Mouse (Mus musculus) mature B cell (primary cell): Measurements from ENCODE around the gene Hdhd5.

ENCODE experiments used
- in situ Hi-C: fragments of 300-500 bp; cut with MboI; formaldehyde crosslinking; loops from 2 replicates; pipeline ENCODE4 v1.14.3; 2019

Hdhd5 gene

DNA sequence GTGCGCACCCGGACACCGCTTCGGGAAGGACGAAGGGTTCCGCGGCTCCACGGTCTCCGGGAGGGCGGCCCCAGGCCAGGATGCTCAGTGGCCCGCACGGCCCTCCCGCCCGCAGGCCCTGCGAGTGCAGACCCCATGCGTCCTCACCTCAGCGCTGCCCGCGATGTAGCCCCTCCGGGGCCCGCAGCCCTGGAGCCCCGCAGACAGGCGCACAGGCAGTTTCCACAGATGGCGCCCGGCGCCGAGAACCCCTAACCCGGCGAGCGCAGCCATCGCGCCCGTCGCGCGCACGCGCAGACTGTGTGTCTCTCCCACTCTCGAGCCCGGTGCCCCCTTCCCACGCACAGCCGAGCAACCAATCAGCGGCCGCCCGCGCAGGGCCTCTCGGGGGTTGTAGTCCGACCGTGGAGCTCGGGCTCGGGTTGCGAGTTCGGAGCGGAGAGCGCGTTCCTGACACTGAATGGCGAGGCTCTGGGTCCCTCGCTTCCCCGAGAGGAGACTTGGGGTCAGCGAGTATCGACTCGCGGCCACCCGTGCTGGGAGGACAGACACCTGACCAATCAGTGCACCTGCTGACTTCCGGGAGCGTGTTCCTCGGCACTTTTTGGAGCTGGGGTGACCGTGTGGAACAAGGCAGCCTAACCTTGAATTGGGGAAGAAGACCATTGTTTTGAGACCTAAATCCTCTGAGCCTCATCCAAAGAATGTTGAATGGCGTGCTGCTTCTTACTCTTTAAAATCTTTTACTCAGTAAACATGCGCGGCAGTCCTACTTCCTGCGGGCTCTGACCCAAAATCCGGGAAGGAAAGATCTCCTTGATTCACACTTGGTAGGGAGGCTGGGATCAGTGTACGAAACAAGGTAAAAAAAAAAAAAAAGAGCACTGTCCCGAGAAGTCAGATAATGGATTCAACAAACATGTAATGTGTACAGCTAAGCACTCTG, at the start of gene Hdhd5:
Hdhd5 (minus strand) TSS at position 300 of the 946 bp plus-strand sequence.
- in situ Hi-C loops = no loop called here

DNA sequence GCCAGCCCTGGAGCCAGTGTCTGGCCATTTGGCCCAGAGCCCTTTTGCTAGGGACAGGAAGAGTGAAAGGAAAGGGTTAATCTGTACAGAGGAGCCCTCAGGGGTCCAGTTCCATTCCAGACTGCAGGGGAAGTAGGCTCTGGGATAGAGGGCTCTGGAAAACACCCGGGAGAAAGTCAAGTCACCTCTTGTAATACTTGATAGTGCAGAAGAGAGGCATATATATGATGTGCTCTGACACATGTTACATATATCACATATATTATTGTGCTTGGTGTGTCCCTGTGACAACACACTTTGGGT, 49.5 kb upstream of the Hdhd5 start:
- in situ Hi-C loops = no loop called here

DNA sequence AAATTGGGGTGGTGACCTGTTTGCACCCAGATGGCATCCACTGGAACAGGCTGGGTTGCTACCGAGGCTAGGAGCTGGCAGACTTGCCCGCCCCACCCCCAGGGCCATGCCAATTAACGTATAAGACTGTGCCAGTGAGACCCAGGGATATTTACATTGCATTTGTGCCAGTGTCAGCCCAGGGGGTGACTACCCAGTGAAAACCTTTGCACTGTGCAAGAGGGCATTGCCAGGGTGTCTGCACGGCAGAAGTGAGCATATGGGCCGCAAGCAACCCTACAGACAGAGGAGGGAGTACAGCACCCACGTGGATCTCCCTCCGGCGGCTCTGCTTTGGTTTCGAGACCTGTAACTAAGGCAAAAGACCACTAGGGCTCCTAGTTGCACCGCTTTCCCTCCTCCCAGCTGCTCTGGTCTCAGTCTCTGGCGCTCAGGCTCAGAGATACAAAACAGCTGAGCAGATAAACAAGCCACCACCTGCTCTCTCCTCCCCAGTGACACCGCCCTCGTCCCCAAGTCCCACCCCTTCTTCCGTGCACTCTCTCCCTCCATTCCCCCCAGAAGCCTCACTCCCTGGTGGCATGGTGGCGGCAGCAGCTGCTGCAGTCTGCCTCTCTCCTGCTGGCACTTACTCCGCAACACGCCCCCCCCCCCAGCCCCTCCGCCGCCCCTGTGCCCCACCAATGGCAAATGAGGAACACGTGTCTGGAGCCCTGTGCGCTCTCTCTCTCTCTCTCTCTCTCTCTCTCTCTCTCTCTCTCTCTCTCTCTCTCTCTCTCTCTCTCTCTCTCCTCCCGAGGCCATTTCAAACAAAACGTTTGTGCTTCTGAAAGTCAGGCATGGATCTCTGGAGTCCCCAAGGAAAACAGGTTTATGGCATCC, 49.0 kb upstream of the Hdhd5 start:
- in situ Hi-C loops = no loop called here

DNA sequence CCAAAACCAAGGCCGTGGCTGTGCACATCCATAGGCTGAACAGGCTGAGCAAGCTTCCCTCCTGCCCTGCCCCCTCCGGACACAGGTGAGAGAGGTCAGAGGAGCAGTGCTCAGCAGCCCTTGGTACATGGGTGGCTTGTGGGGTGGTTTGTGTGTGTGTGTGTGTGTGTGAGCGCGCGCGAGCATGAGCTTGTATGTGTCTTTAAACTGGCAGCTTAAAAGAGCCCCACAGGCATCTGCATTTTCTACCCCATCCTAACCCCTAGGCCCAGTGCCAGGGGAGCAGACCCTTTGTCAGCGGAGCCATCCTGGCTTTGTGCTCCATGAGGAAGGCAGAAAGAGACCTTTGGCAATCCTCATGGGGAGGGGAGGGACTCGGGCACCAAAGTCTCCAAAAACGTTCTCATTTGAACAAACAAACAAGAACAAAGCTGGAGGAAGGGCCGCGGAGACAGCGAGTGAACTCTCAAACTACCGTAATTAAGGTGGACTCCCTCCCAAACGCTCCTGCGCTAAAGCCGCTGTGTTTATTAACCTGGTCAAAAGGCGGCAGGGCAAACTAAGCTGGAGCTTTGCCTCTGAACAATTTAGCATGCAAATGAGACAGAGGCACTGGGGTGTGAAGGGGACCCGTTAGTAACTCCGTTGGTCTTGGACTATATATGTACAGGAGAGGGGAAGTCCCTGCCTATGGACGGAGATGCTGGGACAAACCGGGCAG, 48.2 kb upstream of the Hdhd5 start:
- in situ Hi-C loops = no loop called here

DNA sequence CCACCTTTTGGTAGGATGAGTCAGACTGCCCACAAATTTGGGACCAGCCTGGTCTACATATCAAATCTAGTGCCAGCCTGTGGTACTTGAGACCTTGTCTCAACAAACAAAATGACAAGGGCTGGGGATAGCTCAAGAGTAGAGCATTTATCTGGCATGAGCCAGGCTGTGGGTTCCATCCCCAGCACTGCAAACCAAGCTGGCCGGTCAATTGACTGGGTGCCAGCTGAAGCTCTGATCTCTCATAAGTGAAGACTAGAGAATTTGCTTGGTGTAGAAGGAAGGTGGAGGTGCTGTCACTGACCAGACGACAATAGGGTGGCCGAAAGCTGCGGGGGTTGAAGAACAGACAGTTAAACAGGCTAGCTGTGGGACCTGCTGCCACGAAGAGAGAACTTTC, 47.4 kb upstream of the Hdhd5 start:
- in situ Hi-C loops = no loop called here

DNA sequence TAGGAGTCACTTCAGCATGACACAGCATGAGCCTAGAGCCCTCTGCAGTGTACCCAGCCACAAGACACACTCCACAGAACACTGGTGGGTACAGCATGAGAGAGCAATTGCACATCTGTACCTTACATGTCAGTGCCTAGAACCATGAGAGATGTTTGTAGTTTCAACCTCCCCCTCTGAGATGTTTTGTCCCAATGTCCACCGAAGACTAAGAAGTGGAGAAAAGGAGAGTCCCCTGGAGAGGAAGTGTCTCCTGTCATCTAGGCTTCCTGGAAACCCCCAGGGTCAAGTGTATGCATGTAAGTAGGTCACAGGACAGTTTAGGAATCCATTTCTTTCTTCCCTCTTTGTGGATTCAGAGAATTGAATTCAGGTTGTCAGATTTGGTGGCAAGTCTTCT, 41.3 kb upstream of the Hdhd5 start:
- in situ Hi-C loops = no loop called here

DNA sequence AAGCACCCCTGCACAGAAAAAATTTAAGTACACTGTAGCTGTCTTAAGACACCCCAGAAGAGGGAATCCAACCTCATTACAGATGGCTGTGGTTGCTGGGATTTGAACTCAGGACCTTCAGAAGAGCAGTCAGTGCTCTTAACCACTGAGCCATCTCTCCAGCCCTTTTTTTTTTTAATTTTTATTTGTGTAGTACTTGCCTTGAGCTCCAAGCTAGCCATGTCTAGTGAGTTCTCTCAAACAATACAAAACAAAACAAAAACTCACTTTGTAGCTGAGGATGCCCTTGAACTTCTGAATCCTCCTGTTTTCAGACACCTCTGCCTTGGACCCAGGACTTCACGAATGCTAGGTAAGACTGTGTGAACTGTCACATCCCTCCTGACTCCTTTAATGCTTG, 37.1 kb upstream of the Hdhd5 start:
- in situ Hi-C loops = no loop called here

DNA sequence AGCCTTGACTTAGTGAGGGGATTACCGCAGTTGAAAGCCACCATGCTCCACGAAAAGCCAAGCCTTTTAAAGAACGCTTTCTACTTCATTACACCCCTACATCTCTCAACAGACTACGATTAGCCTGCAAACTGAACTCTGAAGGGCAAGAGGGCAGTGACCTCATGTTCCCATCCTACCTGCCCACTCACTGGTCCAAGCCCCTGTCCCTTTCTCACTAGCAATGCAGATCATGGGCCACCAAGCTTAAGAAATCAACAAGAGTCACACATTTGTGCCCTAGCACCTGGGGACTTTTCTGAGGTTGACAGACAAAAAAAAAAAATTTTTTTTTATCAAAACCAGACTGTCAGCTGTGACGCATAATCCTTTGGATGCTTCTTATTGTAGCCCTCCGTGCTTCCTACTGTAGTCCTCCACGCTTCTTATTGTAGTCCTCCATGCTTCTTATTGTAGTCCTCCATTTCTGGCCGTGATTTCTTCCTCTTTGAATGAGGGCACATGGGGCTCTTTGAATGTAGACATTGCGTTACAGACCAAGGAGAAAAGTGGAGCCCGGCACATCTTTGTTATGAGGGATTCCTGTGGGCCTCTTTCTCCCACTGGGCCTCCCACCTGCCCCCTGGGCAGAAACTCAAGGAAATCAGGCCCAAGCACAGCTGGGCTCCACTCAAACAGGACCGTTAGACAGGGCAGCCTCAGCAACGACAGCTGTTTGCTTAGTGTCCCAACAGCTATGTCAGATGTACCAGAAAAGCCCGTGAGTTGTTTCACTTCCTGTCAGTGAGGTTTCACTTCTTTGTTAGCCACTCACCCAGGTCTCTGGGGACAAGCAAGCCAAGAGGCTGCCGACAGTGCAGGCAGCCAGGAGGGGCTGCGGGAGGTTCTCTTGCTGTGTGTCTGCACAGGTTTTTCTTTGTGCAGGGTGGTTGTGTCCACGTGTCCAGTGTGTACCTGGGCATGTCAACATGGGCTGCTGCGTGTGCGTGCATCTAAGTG, 36.1 kb upstream of the Hdhd5 start:
- in situ Hi-C loops = no loop called here

DNA sequence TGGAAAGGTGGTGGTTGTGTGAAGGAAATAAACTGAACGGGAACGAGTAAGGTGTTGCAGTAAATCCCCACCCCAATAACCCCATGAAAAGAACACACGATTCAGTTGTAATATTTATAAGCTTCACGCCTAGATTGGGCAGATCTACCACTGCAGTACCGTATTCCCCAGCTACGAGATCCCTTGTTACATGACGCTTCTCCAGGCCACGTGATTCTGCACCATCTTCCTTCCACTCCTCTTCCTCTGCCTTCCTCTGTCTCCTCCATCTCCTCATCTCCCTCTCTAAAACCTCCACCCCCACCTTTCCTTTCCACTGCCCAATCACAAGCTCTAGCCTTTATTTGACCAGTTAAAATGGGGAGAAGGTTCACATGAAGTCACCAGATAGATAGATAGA, 25.5 kb upstream of the Hdhd5 start:
- in situ Hi-C loops = loop anchor here (10.0 kb wide), 1 partner anchor 118 kb away; no protein-coding TSS in a partner anchor

DNA sequence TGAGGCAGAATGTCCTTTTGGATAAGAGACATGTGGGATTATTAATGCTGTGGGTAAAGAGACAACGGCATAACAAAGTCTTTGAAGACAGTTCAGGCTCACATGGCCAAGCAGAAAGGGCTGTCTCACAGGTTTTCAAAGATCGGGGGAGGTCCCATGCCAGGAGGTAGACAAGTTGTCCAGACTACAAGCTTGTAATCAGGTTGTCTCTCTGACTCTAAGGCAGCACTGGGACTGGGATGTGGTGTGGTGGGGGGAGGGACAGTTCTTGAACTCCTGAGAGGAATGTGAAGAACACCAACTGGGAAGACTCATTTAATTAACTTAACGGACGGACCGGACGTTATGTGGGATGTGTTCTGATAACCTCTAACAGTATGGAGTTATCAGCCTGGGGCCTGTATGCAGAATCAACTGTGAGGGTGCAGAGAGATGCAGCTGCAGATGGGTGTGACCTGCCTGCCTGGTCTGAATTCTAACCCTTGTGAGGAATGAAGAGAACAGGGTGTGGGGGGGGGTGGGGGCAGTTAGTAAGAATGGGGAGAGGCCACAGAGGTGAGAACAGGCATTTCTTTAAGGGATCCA, 25.0 kb upstream of the Hdhd5 start:
- in situ Hi-C loops = loop anchor here (10.0 kb wide), 1 partner anchor 119 kb away; no protein-coding TSS in a partner anchor

DNA sequence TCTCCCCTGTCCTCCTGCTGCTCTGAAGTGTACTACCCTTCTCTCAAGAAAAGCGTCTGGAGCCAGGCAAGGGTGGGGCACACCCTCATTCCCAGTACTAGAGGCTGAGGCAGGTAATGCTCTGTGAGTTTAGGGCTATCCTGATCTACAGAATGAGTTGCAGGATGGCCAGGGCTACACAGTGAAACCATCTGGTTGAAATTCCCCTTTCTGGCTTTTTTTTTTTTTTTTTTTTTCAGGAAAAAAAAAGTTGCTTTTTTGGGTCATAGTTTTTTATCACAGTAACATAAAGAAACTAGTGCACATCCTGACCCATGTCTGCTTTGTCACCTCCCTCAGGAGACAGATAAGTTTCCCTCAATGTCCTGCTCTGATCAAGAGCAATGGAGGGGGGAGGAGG, 24.0 kb upstream of the Hdhd5 start:
- in situ Hi-C loops = loop anchor here (10.0 kb wide), 1 partner anchor 120 kb away; no protein-coding TSS in a partner anchor

DNA sequence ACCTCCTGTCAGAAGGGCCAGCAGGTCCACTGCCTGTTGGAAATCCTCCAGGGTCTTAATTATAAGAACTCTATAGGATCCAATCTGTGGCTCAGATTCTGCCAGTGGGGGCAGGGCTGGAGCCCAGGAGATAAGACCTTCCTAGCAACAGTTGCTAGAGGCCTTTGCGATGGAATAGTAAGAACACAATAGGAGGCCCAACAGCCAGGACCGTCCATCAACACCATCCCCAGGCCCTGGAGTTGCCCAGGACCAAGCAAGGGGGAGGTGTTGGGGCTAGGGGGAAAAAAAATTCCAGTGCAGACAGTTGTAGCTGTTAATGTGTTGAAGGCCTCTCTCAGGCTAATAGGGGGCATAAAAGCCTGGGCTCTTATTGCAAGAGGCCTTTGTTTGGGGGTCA, 19.1 kb upstream of the Hdhd5 start:
- in situ Hi-C loops = loop anchor here (10.0 kb wide), 1 partner anchor 125 kb away; no protein-coding TSS in a partner anchor

DNA sequence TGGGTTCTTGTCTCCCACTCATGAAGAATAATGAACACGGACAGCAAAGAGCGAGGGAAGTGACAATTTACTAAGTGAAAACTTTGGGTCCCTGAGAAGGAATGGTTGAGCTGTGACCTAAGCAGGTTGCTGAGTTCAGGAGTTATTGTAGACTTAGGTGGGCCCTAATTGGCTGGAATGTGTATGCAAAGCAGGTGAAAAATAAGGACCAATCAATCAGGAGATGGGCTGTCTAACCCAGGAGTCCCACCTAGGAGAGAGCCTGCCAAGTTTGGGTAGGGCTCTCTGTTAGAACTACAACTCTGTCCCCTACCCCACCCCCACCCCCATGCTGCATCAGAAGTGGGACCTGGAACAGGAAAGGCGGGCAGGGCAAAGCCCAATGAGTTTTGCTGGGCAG, 17.5 kb upstream of the Hdhd5 start:
- in situ Hi-C loops = no loop called here

DNA sequence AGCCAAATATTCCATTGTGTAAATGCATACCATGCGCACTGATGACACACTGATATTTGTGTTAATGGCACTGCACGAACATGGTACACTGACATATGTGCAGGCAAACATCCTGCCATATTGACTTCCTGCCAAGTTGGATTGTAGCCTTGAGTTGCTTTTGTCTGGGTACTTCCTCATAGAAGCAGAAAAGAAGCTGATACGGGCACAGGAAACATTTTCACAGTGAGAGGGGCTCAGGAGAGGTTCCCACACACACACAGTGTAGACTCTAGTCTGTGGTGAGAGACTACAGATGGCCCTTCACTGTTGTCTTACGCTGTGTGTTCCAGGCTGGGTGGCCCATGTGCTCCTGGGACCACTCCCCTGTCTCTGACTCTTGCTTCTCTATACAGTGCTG, 15.9 kb upstream of the Hdhd5 start:
- in situ Hi-C loops = no loop called here

DNA sequence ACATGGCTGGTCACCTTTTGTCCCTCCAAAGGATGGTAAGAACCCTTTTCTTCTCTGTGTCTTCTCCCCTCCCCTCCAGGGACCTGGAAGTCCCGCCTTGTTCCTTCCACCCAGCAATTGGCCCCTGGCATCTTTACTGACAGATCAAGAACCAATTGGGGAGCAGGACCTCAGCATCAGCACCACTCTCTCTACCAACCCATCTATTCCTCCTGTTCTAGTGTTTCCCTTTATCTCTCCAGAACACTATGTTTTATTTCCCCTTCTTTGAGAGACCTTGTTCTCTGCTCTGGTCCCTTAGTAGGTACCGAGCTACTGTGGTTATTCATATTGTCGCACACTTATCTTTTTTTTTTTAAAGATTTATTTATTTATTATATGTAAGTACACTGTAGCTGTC, 15.2 kb upstream of the Hdhd5 start:
- in situ Hi-C loops = no loop called here

DNA sequence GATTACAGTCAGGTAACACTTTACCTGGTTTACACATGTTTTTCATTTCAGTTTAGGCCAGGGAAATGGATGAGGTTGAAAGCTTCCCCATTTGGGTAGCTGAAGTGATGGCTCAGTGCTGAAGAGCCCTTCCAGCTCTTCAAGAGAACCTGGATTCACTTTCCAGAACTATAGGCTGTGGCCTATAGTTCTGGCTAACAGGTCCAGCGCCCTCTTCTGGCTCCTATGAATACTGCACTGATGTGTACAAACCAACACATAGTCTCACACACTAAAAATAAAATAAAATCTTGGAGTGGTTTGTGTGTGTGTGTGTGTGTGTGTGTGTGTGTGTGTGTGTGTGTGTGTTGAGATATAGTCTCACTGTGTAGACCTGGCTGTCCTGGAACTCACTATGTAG, 10.9 kb upstream of the Hdhd5 start:
- in situ Hi-C loops = no loop called here

DNA sequence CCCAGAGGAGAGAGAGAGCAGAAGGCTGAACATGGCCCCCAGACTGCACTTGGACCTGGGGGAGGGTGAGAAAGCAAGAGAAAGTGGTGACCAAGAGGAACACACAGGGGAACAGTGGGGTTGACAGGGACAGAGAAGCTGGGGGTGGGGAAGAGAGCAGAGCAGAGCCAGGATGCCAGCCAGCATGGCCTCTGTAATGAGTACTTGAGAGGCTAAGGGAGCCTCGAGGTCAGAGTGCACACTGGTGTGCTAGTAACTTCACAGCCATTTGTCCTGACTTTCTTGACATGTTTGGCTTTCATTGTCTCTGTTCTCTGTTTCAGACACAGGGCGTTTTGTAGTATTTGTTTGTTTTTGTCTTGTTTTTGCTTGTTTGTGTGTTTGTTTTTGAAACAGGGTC, 10.3 kb upstream of the Hdhd5 start:
- in situ Hi-C loops = no loop called here

DNA sequence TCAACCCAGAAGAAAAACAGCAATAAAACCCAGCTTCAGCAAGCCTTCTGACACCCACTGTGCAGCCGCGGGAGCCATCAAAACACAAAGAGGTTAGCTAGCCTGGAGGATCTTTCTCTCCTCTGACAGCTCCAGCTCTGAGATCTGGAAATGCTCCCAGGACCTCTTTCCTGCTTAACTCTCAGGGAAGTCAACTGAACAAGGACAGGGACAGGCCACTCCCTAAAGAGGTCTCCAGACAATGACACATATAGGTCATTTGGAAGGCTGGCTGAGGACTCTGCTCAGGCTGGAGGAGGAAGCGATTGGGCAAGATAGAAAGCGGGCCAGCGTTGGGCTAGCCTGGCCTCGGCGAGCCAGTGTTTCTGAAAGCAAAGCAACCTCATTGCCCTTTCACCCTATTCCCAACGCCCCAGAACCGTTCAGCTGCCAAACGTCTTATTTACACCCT, 8.7 kb upstream of the Hdhd5 start:
- in situ Hi-C loops = loop anchor here (5.0 kb wide), 1 partner anchor 197 kb away; no protein-coding TSS in a partner anchor

DNA sequence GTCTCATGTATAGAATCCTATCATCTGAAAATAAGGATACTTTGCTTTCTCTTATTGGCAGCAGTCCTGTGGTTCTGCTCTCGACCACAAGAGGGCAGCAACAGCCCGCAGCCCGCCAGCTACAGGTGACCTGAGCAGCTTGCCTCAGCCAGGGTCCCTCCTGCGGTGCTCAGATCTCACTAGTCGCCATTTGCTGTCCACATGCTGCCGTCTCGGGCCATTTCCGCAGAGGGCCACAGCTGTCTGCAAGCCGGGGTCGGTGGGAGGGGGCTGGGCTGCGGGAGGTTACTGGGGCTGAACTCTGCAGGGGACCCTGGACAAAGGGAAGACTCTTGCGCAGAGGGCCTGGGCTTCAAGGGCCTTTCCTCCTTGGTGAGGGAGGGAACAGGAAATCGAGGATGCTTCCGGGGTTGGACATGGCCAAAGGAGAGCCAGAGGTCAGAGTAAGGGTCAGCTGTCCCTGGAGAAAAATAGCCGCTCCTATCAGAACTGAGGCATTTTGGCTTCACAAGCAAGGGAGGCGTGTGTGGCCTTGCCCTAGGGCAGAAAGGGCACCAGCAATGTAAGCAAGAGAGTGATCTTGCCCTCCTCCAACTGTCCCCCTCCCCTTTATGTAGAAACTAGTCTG, 8.1 kb upstream of the Hdhd5 start:
- in situ Hi-C loops = loop anchor here (5.0 kb wide), 1 partner anchor 198 kb away; no protein-coding TSS in a partner anchor

DNA sequence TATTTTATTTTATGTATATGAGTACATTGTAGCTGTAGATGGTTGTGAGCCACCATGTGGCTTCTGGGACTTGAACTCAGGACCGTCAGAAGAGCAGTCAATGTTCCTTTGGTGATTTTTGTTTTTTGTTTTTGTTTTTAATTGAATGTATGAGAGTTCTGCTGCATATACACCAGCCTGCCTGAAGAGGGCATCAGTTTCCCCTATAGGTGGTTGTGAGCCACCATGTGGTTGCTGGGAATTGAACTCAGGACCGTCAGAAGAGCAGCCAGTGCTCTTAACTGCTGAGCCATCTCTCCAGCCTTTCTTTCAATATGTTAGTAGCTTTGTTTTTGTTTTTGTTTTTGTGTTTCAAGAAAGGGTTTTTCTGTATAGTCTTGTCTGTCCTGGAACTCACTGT, 5.2 kb upstream of the Hdhd5 start:
- in situ Hi-C loops = loop anchor here (5.0 kb wide), 1 partner anchor 201 kb away; no protein-coding TSS in a partner anchor
